Mouse (Mus musculus) left cerebral cortex, adult 2 months (tissue): ENCODE measurements at regions not wholly inside any gene's neighbourhood (a gene's known extent, or its start where the extent isn't known, plus 50 kb on each side); places are given as distances from the start of the nearest gene placed in this dataset.
A peak's percentile ranks its signal among the peaks of the same experiment; 100 is the strongest.
"Not testable (repeated sequence)": the region's sequence is repeated elsewhere in the genome, so short reads cannot be mapped to it uniquely, and the experiment has no call there.

Source experiments
- DNase-seq, 2 experiments: peaks; one replicate each; pipeline ENCODE4 v3.0.0; 2021 to 2022; ENCODE audit warnings: low spot score in 2 of 2, mixed read lengths in 1 of 2; ENCODE audit errors: extremely low spot score in 1 of 2
- H3K27ac ChIP-seq: fragments of 200-600 bp; 2 replicates; pipeline ENCODE4 v1.8.1; 2022
- H3K4me3 ChIP-seq: fragments of 200-600 bp; 2 replicates; pipeline ENCODE4 v1.8.1; 2022
- CTCF ChIP-seq: fragments of 200-600 bp; IDR thresholded peaks from 2 replicates; pipeline ENCODE4 v1.8.1; 2022; ENCODE audit warnings: antibody characterized with exemption, mild to moderate bottlenecking, moderate library complexity
- intact Hi-C: fragments of 180-260 bp; cut with DNase I; formaldehyde crosslinking; loops from one replicate; pipeline ENCODE4 v1.15.1; 2025

GRCm38 (mm10) chr2:39633041-39633440 is 406.8 kb upstream of the Ppp6c start:
- DNase-seq, result no peak
- Histone ChIP-seq H3K4me3 (no peak overlapping the region), H3K27ac (no peak overlapping the region)
- intact Hi-C loops, result no loop called here
- no peak for TF ChIP-seq CTCF

GRCm38 (mm10) chr2:39614221-39614620 is 388.0 kb upstream of the Ppp6c start:
- DNase-seq, result no peak
- H3K4me3 ChIP-seq, result no peak overlapping the region
- H3K27ac ChIP-seq, result no peak overlapping the region
- intact Hi-C loops, result no loop called here
- TF ChIP-seq CTCF, result no peak

GRCm38 (mm10) chr2:39612809-39613208 is 386.6 kb upstream of the Ppp6c start:
- DNase-seq, result no peak
- intact Hi-C loops, result no loop called here
- no peak overlapping the region for H3K4me3 ChIP-seq
- TF ChIP-seq CTCF, result no peak
- H3K27ac ChIP-seq, result no peak overlapping the region

GRCm38 (mm10) chr2:39612236-39612635 is 386.0 kb upstream of the Ppp6c start:
- Histone ChIP-seq H3K4me3 (no peak overlapping the region), H3K27ac (no peak overlapping the region)
- TF ChIP-seq CTCF, result peak; percentile 49
- intact Hi-C loops, result no loop called here
- DNase-seq, result no peak

- DNase-seq, result no peak
- Histone ChIP-seq H3K27ac (no peak overlapping the region), H3K4me3 (no peak overlapping the region)
- no peak for TF ChIP-seq CTCF
- intact Hi-C loops, result no loop called here
Measured at GRCm38 (mm10) chr2:39602256-39602655, 376.0 kb upstream of the Ppp6c start.

- H3K4me3 ChIP-seq, result no peak overlapping the region
- no peak for TF ChIP-seq CTCF
- intact Hi-C loops, result no loop called here
- no peak for DNase-seq
- no peak overlapping the region for H3K27ac ChIP-seq
Measured at GRCm38 (mm10) chr2:39558193-39558592, 331.9 kb upstream of the Ppp6c start.

- Histone ChIP-seq H3K4me3 (no peak overlapping the region), H3K27ac (no peak overlapping the region)
- intact Hi-C loops, result no loop called here
- TF ChIP-seq CTCF, result no peak
- DNase-seq, result no peak
Measured at GRCm38 (mm10) chr2:39507984-39508383, 281.7 kb upstream of the Ppp6c start.

- DNase-seq, result no peak
- H3K4me3 ChIP-seq, result no peak overlapping the region
- intact Hi-C loops, result no loop called here
- H3K27ac ChIP-seq, result no peak overlapping the region
- TF ChIP-seq CTCF, result no peak
Measured at GRCm38 (mm10) chr2:39483208-39483912, 257.1 kb upstream of the Ppp6c start.

- no peak for DNase-seq
- intact Hi-C loops, result no loop called here
Measured at GRCm38 (mm10) chr2:39482608-39483007, 256.4 kb upstream of the Ppp6c start.

GRCm38 (mm10) chr2:39480236-39480635 is 254.0 kb upstream of the Ppp6c start:
- Histone ChIP-seq H3K4me3 (no peak overlapping the region), H3K27ac (no peak overlapping the region)
- intact Hi-C loops, result no loop called here
- TF ChIP-seq CTCF, result no peak
- DNase-seq, result no peak

More at GRCm38 (mm10) chr2:39482608-39483007, 256.4 kb upstream of the Ppp6c start:
- TF ChIP-seq CTCF, result no peak
- Histone ChIP-seq H3K4me3 (no peak overlapping the region), H3K27ac (no peak overlapping the region)

- H3K27ac ChIP-seq, intact Hi-C loops, H3K4me3 ChIP-seq, DNase-seq: not testable (repeated sequence)
Measured at GRCm38 (mm10) chr2:39472925-39473324, 246.7 kb upstream of the Ppp6c start.
